Mouse (Mus musculus) R1 (cell line): ENCODE measurements around the gene Add1.

Experiments used
- DNase-seq: peaks from one replicate; pipeline ENCODE4 v3.0.0-alpha.2; 2018; ENCODE audit warnings: low read depth, low spot score

Add1 gene

GRCm38 (mm10) chr5:34573268-34574221 lies at the start of gene Add1:
Gene Add1, plus strand, starts transcription at chr5:34573664.
- peak; percentile 97 for DNase-seq

- no peak for DNase-seq
These were observed 49.4 kb upstream of the Add1 start for GRCm38 (mm10) chr5:34523958-34524485.

GRCm38 (mm10) chr5:34524511-34524910 lies 49.0 kb upstream of the Add1 start:
- DNase-seq = no peak

- peak; percentile 93 for DNase-seq
These were observed 47.6 kb upstream of the Add1 start, which contains the start of gene Sh3bp2 for GRCm38 (mm10) chr5:34525663-34526476. Gene Sh3bp2, plus strand, starts transcription at chr5:34525838.

GRCm38 (mm10) chr5:34526477-34526775 lies 47.0 kb upstream of the Add1 start:
- peak; percentile 46 for DNase-seq

GRCm38 (mm10) chr5:34527352-34527751 lies 46.1 kb upstream of the Add1 start:
- DNase-seq = no peak

- DNase-seq = no peak
These were observed 44.7 kb upstream of the Add1 start for GRCm38 (mm10) chr5:34528724-34529123.

- no peak for DNase-seq
These were observed 43.3 kb upstream of the Add1 start for GRCm38 (mm10) chr5:34530116-34530515.

GRCm38 (mm10) chr5:34530687-34531086 lies 42.8 kb upstream of the Add1 start:
- no peak for DNase-seq

- no peak for DNase-seq
These were observed 40.4 kb upstream of the Add1 start for GRCm38 (mm10) chr5:34533066-34533465.

GRCm38 (mm10) chr5:34533820-34534219 lies 39.6 kb upstream of the Add1 start:
- DNase-seq = no peak

- DNase-seq = no peak
These were observed 38.5 kb upstream of the Add1 start for GRCm38 (mm10) chr5:34534776-34535581.

GRCm38 (mm10) chr5:34535831-34536230 lies 37.6 kb upstream of the Add1 start:
- no peak for DNase-seq

GRCm38 (mm10) chr5:34538079-34538478 lies 35.4 kb upstream of the Add1 start:
- DNase-seq = no peak

GRCm38 (mm10) chr5:34538527-34538926 lies 34.9 kb upstream of the Add1 start:
- peak; percentile 80 for DNase-seq

- DNase-seq = no peak
These were observed 34.3 kb upstream of the Add1 start for GRCm38 (mm10) chr5:34539121-34539520.

- no peak for DNase-seq
These were observed 31.3 kb upstream of the Add1 start for GRCm38 (mm10) chr5:34542166-34542565.

- DNase-seq = no peak
These were observed 30.4 kb upstream of the Add1 start for GRCm38 (mm10) chr5:34543114-34543513.

GRCm38 (mm10) chr5:34547410-34547809 lies 26.1 kb upstream of the Add1 start:
- peak; percentile 69 for DNase-seq

GRCm38 (mm10) chr5:34549135-34549482 lies 24.4 kb upstream of the Add1 start:
- DNase-seq = no peak

GRCm38 (mm10) chr5:34549483-34550221 lies 23.8 kb upstream of the Add1 start:
- DNase-seq = peak; percentile 71
